Mouse (Mus musculus) cerebellum, adult 2 months (tissue): ENCODE results near the gene Tnr. TPM values are rescaled to one million over a fixed set of nuclear protein-coding genes. Genes with fewer than 3 reads are reported as not detected.
A peak's percentile ranks its signal among the peaks of the same experiment; 100 is the strongest.

ENCODE experiments used
- DNase-seq, 2 experiments: peaks; one replicate each; pipeline ENCODE4 v3.0.0; 2021
- H3K27ac ChIP-seq: fragments of 200-500 bp; 2 replicates; pipeline ENCODE4 v1.5.1; 2012; ENCODE audit warnings: low read length, control low read depth, inconsistent platforms; ENCODE audit not compliant: insufficient read depth
- H3K27me3 ChIP-seq: fragments of 200-500 bp; 2 replicates; pipeline ENCODE4 v1.6.1; 2012; ENCODE audit warnings: inconsistent platforms, mild to moderate bottlenecking, low read length, moderate library complexity; ENCODE audit not compliant: control insufficient read depth, insufficient read depth
- H3K4me1 ChIP-seq: fragments of 200-500 bp; 2 replicates; pipeline ENCODE4 v1.6.1; 2011; ENCODE audit warnings: low read length; ENCODE audit not compliant: control insufficient read depth, insufficient read depth
- H3K4me3 ChIP-seq: fragments of 200-500 bp; replicated peaks from 2 replicates; pipeline ENCODE3; 2011; ENCODE audit warnings: mild to moderate bottlenecking, low read depth, low read length, control low read depth; ENCODE audit not compliant: insufficient read depth
- CTCF ChIP-seq: fragments of 200-500 bp; IDR thresholded peaks from 2 replicates; pipeline ENCODE4 v1.5.1; 2011; ENCODE audit warnings: low read depth, mild to moderate bottlenecking, control low read depth, low read length, moderate library complexity, borderline replicate concordance; ENCODE audit not compliant: insufficient read depth
- POLR2A ChIP-seq: fragments of 200-500 bp; IDR thresholded peaks from 2 replicates; pipeline ENCODE4 v1.6.1; 2011; ENCODE audit warnings: low read length, control low read depth, borderline replicate concordance; ENCODE audit not compliant: insufficient read depth
- WGBS: fragments of 180-500 bp; shearing (Covaris S2); methylation state at CpG from one replicate; pipeline ENCODE4 v1.1.7; 2018; 5-methylcytosine and 5-hydroxymethylcytosine counted together
- polyA plus RNA-seq: library from polyadenylated mRNA; depleted of rRNA; stranded (reverse); fragments of >200 nt; gene quantifications from 2 replicates; pipeline ENCODE4 v1.2.3, GENCODE M21; 2012

The Tnr gene
- polyA plus RNA-seq, 1 experiment = 22.7 TPM

GRCm38 (mm10) chr1:159510667-159511066 is 12.9 kb upstream of the Tnr start:
- WGBS = 47% methylated on average over 3 of the region's 3 CpGs
- Histone ChIP-seq H3K27ac (no peak overlapping the region), H3K27me3 (no peaks in the 10 kb centered on the region), H3K4me1 (no peaks in the 10 kb centered on the region), H3K4me3 (no peak overlapping the region)
- no peak for DNase-seq
- TF ChIP-seq CTCF (no peak), POLR2A (no peak)

GRCm38 (mm10) chr1:159517647-159518046 is 5.9 kb upstream of the Tnr start:
- no peak overlapping the region for H3K27ac ChIP-seq
- no peak for DNase-seq
- WGBS = 91% methylated on average over 4 of the region's 4 CpGs

GRCm38 (mm10) chr1:159519206-159519605 is 4.4 kb upstream of the Tnr start:
- Histone ChIP-seq H3K4me3 (no peak overlapping the region), H3K27me3 (no peaks in the 10 kb centered on the region), H3K27ac (no peak overlapping the region), H3K4me1 (peaks cover 5% of the 10 kb centered on the region)
- TF ChIP-seq CTCF (no peak), POLR2A (no peak)
- 11% methylated on average over 1 of the region's 1 CpGs for WGBS
- DNase-seq = peak; percentile 75 to 86

More at GRCm38 (mm10) chr1:159517647-159518046, 5.9 kb upstream of the Tnr start:
- TF ChIP-seq CTCF (no peak), POLR2A (no peak)
- peaks cover 5% of the 10 kb centered on the region for H3K4me1 ChIP-seq
- H3K4me3 ChIP-seq = no peak overlapping the region
- H3K27me3 ChIP-seq = no peaks in the 10 kb centered on the region

GRCm38 (mm10) chr1:159523069-159523468 is 500 bp upstream of the Tnr start:
- Histone ChIP-seq H3K27ac (no peak overlapping the region), H3K4me3 (no peak overlapping the region), H3K4me1 (peaks cover 5% of the 10 kb centered on the region), H3K27me3 (no peaks in the 10 kb centered on the region)
- WGBS = 84% methylated on average over 2 of the region's 2 CpGs
- no peak for TF ChIP-seq POLR2A
- TF ChIP-seq CTCF = no peak
- DNase-seq = no peak

GRCm38 (mm10) chr1:159524051-159524549 is 531 bp downstream of the Tnr start:
- H3K4me1 ChIP-seq = peaks cover 2% of the 10 kb centered on the region
- TF ChIP-seq POLR2A = peak; percentile 52; the same call in 1 of the 2 replicates
- no peak for TF ChIP-seq CTCF
- peak overlapping the region; percentile 73 for H3K27ac ChIP-seq
- H3K27me3 ChIP-seq = no peaks in the 10 kb centered on the region
- peak overlapping the region; percentile 99 for H3K4me3 ChIP-seq
- peak; percentile 67 to 77 for DNase-seq
- WGBS = under 1% methylated on average over 18 of the region's 18 CpGs

GRCm38 (mm10) chr1:159532841-159533569 is 9.4 kb downstream of the Tnr start:
- Histone ChIP-seq H3K4me3 (no peak overlapping the region), H3K4me1 (peaks cover 10% of the 10 kb centered on the region), H3K27me3 (no peaks in the 10 kb centered on the region), H3K27ac (no peak overlapping the region)
- no peak for DNase-seq
- TF ChIP-seq POLR2A (no peak), CTCF (no peak)
- 25% methylated on average over 4 of the region's 4 CpGs for WGBS

GRCm38 (mm10) chr1:159535582-159535981 is 12.0 kb downstream of the Tnr start:
- no peak overlapping the region for H3K4me3 ChIP-seq
- 56% methylated on average over 4 of the region's 4 CpGs for WGBS
- no peak for TF ChIP-seq POLR2A
- no peak for TF ChIP-seq CTCF

GRCm38 (mm10) chr1:159537541-159537940 is 14.0 kb downstream of the Tnr start:
- DNase-seq = no peak
- TF ChIP-seq POLR2A = no peak
- no peak for TF ChIP-seq CTCF
- no peaks in the 10 kb centered on the region for H3K27me3 ChIP-seq
- no peak overlapping the region for H3K27ac ChIP-seq
- peaks cover 7% of the 10 kb centered on the region for H3K4me1 ChIP-seq
- no peak overlapping the region for H3K4me3 ChIP-seq

More at GRCm38 (mm10) chr1:159535582-159535981, 12.0 kb downstream of the Tnr start:
- no peaks in the 10 kb centered on the region for H3K27me3 ChIP-seq
- peaks cover 10% of the 10 kb centered on the region for H3K4me1 ChIP-seq
- DNase-seq = no peak
- no peak overlapping the region for H3K27ac ChIP-seq
